8 mouse cellular contexts compared by ENCODE assay signal in the genomic region with DNA sequence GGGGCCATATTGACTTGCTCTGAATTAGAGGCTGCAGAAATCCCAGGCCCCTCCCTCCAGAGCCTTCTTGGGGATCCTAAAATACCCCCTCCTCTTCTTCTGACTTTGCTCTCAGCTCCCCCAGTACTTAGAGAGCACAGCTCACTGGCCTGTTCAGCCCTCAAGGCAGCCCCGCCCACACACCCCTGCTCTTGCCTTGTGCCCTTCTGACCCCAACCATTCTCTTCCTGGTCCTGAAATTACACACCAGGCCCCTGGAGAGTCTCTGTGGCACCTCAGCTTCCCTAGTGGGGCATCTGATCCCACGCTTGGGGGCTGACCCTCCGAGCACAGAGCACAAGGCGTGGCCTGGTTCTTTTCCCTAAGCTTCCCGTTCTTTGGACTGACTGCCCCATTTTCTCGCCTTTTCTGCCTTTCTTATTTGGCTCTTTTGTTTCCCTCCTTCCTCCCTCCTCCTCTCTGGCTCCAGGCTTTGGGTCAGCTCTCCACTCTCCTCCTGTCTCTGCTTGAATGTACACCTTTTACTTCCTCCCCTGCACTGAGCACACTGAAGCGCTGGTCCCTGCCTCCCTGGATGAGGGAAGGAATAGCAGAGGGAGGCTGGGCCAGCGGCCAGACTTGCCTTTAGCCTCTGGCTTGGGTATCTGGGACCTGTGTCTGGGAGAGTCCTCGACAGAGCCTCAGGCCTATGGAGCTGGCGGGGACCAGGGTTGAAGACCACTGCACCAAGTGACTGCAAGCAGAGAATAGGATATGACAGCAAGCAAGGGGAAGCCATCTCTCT. TPM values are rescaled to one million over a fixed set of nuclear protein-coding genes. Genes with fewer than 3 reads are reported as not detected.
DNase-seq lines count a peak whose midpoint lies in the region; ATAC-seq lines count a peak whose summit lies in the region.

No protein-coding gene starts in this region.

- H3K9ac ChIP-seq in neural tube, embryonic 11.5 days (ENCODE audit: low read length) = peak overlapping the region; percentile 18; the same call in 1 of the 2 replicates
- peak overlapping the region; percentile 18 for H3K9ac ChIP-seq in hindbrain, embryonic 15.5 days
- H3K9ac ChIP-seq in neural tube, embryonic 15.5 days (replicated peaks) = 0 out of 2 replicates have a peak overlapping the region, but pooled peaks have one; percentile 26

- DNase-seq in cerebellum, postnatal 10 days = peak; percentile 55 to 62
- no peak for DNase-seq in cerebellum, postnatal 36 days
- DNase-seq in neural tube, embryonic 11.5 days (ENCODE audit: low spot score) = no peak
- DNase-seq in neural tube, embryonic 10.5 days (ENCODE audit: extremely low spot score, low spot score) = no peak
- no peak for DNase-seq in left cerebral cortex, postnatal 25 days (ENCODE audit: low spot score in 2 of 2)
- no peak for DNase-seq in cerebellum, adult 11 months

- no peak overlapping the region for H3K4me2 ChIP-seq in neural tube, embryonic 11.5 days (ENCODE audit: low read depth)
- H3K4me2 ChIP-seq in hindbrain, embryonic 15.5 days = peak overlapping the region; percentile 52; the same call in 1 of the 2 replicates
- 0 out of 2 replicates have a peak overlapping the region, but pooled peaks have one; percentile 57 for H3K4me2 ChIP-seq in neural tube, embryonic 15.5 days

- no peaks in the 10 kb centered on the region for H3K36me3 ChIP-seq in neural tube, embryonic 11.5 days (ENCODE audit: control insufficient read depth, insufficient read depth, low read length)
- H3K36me3 ChIP-seq in hindbrain, embryonic 15.5 days = no peaks in the 10 kb centered on the region
- H3K36me3 ChIP-seq in neural tube, embryonic 15.5 days = no peaks in the 10 kb centered on the region

- ATAC-seq in neural tube, embryonic 11.5 days (ENCODE audit: insufficient read depth, low FRiP score, low TSS enrichment) = peak; percentile 17
- ATAC-seq in hindbrain, embryonic 15.5 days (ENCODE audit: low FRiP score, low read depth) = peak; percentile 29; the same call in 1 of the 2 replicates
- peak; percentile 37 for ATAC-seq in neural tube, embryonic 15.5 days (ENCODE audit: low FRiP score)

- H3K4me1 ChIP-seq in neural tube, embryonic 11.5 days (ENCODE audit: control insufficient read depth, insufficient read depth, low read length) = peaks cover 25% of the 10 kb centered on the region
- H3K4me1 ChIP-seq in hindbrain, embryonic 15.5 days (replicated peaks) = peaks cover 31% of the 10 kb centered on the region
- H3K4me1 ChIP-seq in neural tube, embryonic 15.5 days = peaks cover 45% of the 10 kb centered on the region

- 20% methylated on average over 10 of the region's 10 CpGs for WGBS in neural tube, embryonic 11.5 days
- 22% methylated on average over 10 of the region's 10 CpGs for WGBS in hindbrain, embryonic 15.5 days
- 24% methylated on average over 10 of the region's 10 CpGs for WGBS in neural tube, embryonic 15.5 days

- H3K27me3 ChIP-seq in neural tube, embryonic 11.5 days (ENCODE audit: control insufficient read depth, insufficient read depth, low read length) = no peaks in the 10 kb centered on the region
- no peaks in the 10 kb centered on the region for H3K27me3 ChIP-seq in hindbrain, embryonic 15.5 days
- H3K27me3 ChIP-seq in neural tube, embryonic 15.5 days (replicated peaks) = no peaks in the 10 kb centered on the region

- H3K27ac ChIP-seq in neural tube, embryonic 11.5 days (ENCODE audit: low read depth, low read length) = peak overlapping the region; percentile 82
- H3K27ac ChIP-seq in hindbrain, embryonic 15.5 days (replicated peaks) = peak overlapping the region; percentile 74
- H3K27ac ChIP-seq in neural tube, embryonic 15.5 days (replicated peaks) = peak overlapping the region; percentile 69

- no peaks in the 10 kb centered on the region for H3K9me3 ChIP-seq in neural tube, embryonic 11.5 days (ENCODE audit: control insufficient read depth, low read length)
- H3K9me3 ChIP-seq in hindbrain, embryonic 15.5 days = no peaks in the 10 kb centered on the region
- no peaks in the 10 kb centered on the region for H3K9me3 ChIP-seq in neural tube, embryonic 15.5 days (replicated peaks)

- no peak overlapping the region for H3K4me3 ChIP-seq in neural tube, embryonic 11.5 days (ENCODE audit: low read depth, low read length)
- H3K4me3 ChIP-seq in hindbrain, embryonic 15.5 days = no peak overlapping the region
- H3K4me3 ChIP-seq in neural tube, embryonic 15.5 days (replicated peaks) = no peak overlapping the region

- intact Hi-C loops in left cerebral cortex, postnatal 25 days (cut with DNase I) = loop anchor here (2.0 kb wide), 1 partner anchor 39 kb away; no protein-coding TSS in a partner anchor

RNA-seq across cellular contexts. Expression of gene Gpr61, which starts 11.0 kb away (rescaled TPM):
- 0.45 and 1.1 TPM in 2 replicates for polyA plus RNA-seq in neural tube, embryonic 11.5 days (2014; fragmentation: Nextera tagmentation; extraction: Ambion mirVana)
- 6.1 and 6.4 TPM in 2 replicates for polyA plus RNA-seq in hindbrain, embryonic 15.5 days (2015; fragmentation: Nextera tagmentation; extraction: Ambion mirVana)
- 6.1 and 7.7 TPM in 2 replicates for polyA plus RNA-seq in neural tube, embryonic 15.5 days (2015; fragmentation: Nextera tagmentation; extraction: Ambion mirVana)
- total RNA-seq in left cerebral cortex, postnatal 25 days (2021) = 10 to 100 TPM; 18.1 to 19.4 TPM

RNA-seq across cellular contexts. Expression of gene Gnai3, which starts 19.8 kb away (rescaled TPM):
- polyA plus RNA-seq in neural tube, embryonic 11.5 days (2014; fragmentation: Nextera tagmentation; extraction: Ambion mirVana) = 210 and 217 TPM in 2 replicates
- 120 and 122 TPM in 2 replicates for polyA plus RNA-seq in hindbrain, embryonic 15.5 days (2015; fragmentation: Nextera tagmentation; extraction: Ambion mirVana)
- 103 and 121 TPM in 2 replicates for polyA plus RNA-seq in neural tube, embryonic 15.5 days (2015; fragmentation: Nextera tagmentation; extraction: Ambion mirVana)
- 10 to 100 TPM; 25.6 to 27.7 TPM for total RNA-seq in left cerebral cortex, postnatal 25 days (2021)

RNA-seq across cellular contexts. Expression of gene Amigo1, which starts 20.4 kb away (rescaled TPM):
- 6.5 and 7.2 TPM in 2 replicates for polyA plus RNA-seq in neural tube, embryonic 11.5 days (2014; fragmentation: Nextera tagmentation; extraction: Ambion mirVana)
- 13.3 and 16.6 TPM in 2 replicates for polyA plus RNA-seq in hindbrain, embryonic 15.5 days (2015; fragmentation: Nextera tagmentation; extraction: Ambion mirVana)
- 10.2 and 14.4 TPM in 2 replicates for polyA plus RNA-seq in neural tube, embryonic 15.5 days (2015; fragmentation: Nextera tagmentation; extraction: Ambion mirVana)
- total RNA-seq in left cerebral cortex, postnatal 25 days (2021) = 10 to 100 TPM; 68.7 to 72.9 TPM

RNA-seq across cellular contexts. Expression of gene Cyb561d1, which starts 35.3 kb away (rescaled TPM):
- polyA plus RNA-seq in neural tube, embryonic 11.5 days (2014; fragmentation: Nextera tagmentation; extraction: Ambion mirVana) = 2.1 and 2.9 TPM in 2 replicates
- polyA plus RNA-seq in hindbrain, embryonic 15.5 days (2015; fragmentation: Nextera tagmentation; extraction: Ambion mirVana) = 3.4 and 3.5 TPM in 2 replicates
- polyA plus RNA-seq in neural tube, embryonic 15.5 days (2015; fragmentation: Nextera tagmentation; extraction: Ambion mirVana) = 3.1 TPM in 2 replicates
- total RNA-seq in left cerebral cortex, postnatal 25 days (2021) = 10 to 100 TPM; 17.4 to 17.9 TPM

RNA-seq across cellular contexts. Expression of gene Atxn7l2, which starts 45.0 kb away (rescaled TPM):
- 21.1 and 24.5 TPM in 2 replicates for polyA plus RNA-seq in neural tube, embryonic 11.5 days (2014; fragmentation: Nextera tagmentation; extraction: Ambion mirVana)
- 20.3 and 24.3 TPM in 2 replicates for polyA plus RNA-seq in hindbrain, embryonic 15.5 days (2015; fragmentation: Nextera tagmentation; extraction: Ambion mirVana)
- polyA plus RNA-seq in neural tube, embryonic 15.5 days (2015; fragmentation: Nextera tagmentation; extraction: Ambion mirVana) = 18.4 and 21.2 TPM in 2 replicates
- total RNA-seq in left cerebral cortex, postnatal 25 days (2021) = 10 to 100 TPM; 24.0 to 24.2 TPM

Comparison
In these comparisons a context has a peak if more than half of its experiments do, and no peak if none do; other contexts are left out.
1. DNase-seq: peak in cerebellum, postnatal 10 days (2 of 2); none in cerebellum, postnatal 36 days (0 of 2), neural tube, embryonic 11.5 days (single experiment), neural tube, embryonic 10.5 days (single experiment), left cerebral cortex, postnatal 25 days (0 of 2) and cerebellum, adult 11 months (single experiment).
2. Peak in every context shown above with its lines, with median percentiles within 50 percentile points of each other: ATAC-seq, H3K27ac ChIP-seq and H3K9ac ChIP-seq.